Mouse (Mus musculus) CD4-positive naive resting alpha-beta T cell, adult 57 days (primary cell): ENCODE data around the gene Tbc1d15. TPM values are rescaled to one million over a fixed set of nuclear protein-coding genes. Genes with fewer than 3 reads are reported as not detected.

Experiments used
- total RNA-seq: library from RNA; stranded (reverse); gene quantifications from one replicate; pipeline ENCODE4 v1.2.4, GENCODE M21; 2023

Gene Tbc1d15
- 132 TPM for total RNA-seq

GRCm38 (mm10) chr10:115251088-115251934 is at the start of gene Tbc1d15:
Tbc1d15 (minus strand) TSS chr10:115251467.

GRCm38 (mm10) chr10:115184697-115185096 is 66.6 kb downstream of the Tbc1d15 start, which contains the start of gene Tph2:
Tph2 (minus strand) TSS chr10:115185022.

Other genes with a start within 250 kb of the Tbc1d15 start
- gene Tph2, start 66.4 kb downstream of the Tbc1d15 start, total RNA-seq = not detected
- gene Rab21, start 64.1 kb upstream of the Tbc1d15 start, total RNA-seq = 55.7 TPM
- 19.0 TPM for gene Tmem19, start 111.0 kb upstream of the Tbc1d15 start, total RNA-seq
- 8.1 TPM for gene Thap2, start 133.0 kb upstream of the Tbc1d15 start, total RNA-seq
- gene Zfc3h1, start 133.5 kb upstream of the Tbc1d15 start, total RNA-seq = 63.6 TPM